Mouse (Mus musculus) E14TG2a.4 (cell line): ENCODE measurements around the gene Cox4i2.

Experiments
- CTCF ChIP-seq: conservative IDR thresholded peaks from 2 replicates; pipeline ENCODE4 v1.5.1; 2014; ENCODE audit warnings: low read length
- POU5F1 ChIP-seq: IDR thresholded peaks from 2 replicates; pipeline ENCODE4 v1.6.1; 2014; ENCODE audit warnings: low read length, borderline replicate concordance

- TF ChIP-seq CTCF (no peak), POU5F1 (no peak)
These were observed 52.1 kb downstream of the Cox4i2 start for GRCm38 (mm10) chr2:152806037-152806436.
